Mouse (Mus musculus): Measurements from ENCODE around the gene Tpst1.

Tpst1 gene

GRCm38 (mm10) chr5:130052510-130052909 is 20.6 kb upstream of the Tpst1 start:
- 33% methylated on average over 5 of the region's 5 CpGs for WGBS

GRCm38 (mm10) chr5:130052955-130053354 is 20.2 kb upstream of the Tpst1 start:
- WGBS: 91% methylated on average over 6 of the region's 6 CpGs

DNA sequence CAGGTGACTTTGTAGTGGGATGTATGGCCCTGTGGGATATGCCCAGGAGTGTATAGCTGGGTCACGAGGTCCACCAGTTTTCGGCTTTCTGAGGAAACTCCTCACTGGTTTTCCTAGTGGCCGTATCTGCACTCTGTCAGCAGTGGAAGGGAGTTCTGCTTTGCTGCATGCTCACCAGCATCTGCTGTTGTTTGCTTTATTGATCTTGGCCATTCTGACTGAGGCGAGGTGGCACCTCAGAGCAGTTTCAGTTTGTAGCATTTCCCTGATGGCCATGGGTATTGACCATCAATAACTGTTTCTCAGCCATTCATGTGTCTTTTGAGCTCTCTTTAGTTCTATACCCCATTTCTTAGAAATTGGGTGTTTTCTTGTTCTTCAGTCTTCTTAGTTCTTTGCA is 17.4 kb upstream of the Tpst1 start:
- 94% methylated on average over 4 of the region's 4 CpGs for WGBS

- WGBS: 94% methylated on average over 2 of the region's 2 CpGs
Measured at GRCm38 (mm10) chr5:130056303-130056702, 16.8 kb upstream of the Tpst1 start.

- WGBS: 61% methylated on average over 12 of the region's 12 CpGs
Measured at GRCm38 (mm10) chr5:130059413-130060328, 13.5 kb upstream of the Tpst1 start.

- 93% methylated on average over 4 of the region's 4 CpGs for WGBS
Measured at GRCm38 (mm10) chr5:130060329-130060665, 12.8 kb upstream of the Tpst1 start.

GRCm38 (mm10) chr5:130062096-130062495 is 11.0 kb upstream of the Tpst1 start:
- WGBS: 65% methylated on average over 2 of the region's 2 CpGs

DNA sequence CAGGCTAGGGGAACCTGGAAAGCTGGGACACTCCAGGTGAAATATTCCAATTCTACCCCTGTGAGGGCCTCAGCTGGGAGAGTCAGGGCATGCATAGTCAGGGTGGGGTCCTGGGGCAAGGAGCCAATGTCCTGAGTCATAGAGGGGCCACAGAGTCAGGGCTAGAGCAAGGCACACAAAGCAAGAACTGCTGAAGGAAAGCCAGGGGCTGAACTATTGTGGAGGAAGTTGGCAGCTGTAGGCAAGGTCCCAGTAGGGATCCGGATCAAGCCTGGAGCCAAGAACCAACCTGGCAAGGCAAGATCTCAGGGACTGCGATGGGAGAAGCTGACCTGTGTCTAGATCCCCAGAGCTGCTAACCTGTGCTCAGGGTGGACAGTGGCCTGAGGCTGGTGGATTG is 9.4 kb upstream of the Tpst1 start:
- 64% methylated on average over 2 of the region's 2 CpGs for WGBS

DNA sequence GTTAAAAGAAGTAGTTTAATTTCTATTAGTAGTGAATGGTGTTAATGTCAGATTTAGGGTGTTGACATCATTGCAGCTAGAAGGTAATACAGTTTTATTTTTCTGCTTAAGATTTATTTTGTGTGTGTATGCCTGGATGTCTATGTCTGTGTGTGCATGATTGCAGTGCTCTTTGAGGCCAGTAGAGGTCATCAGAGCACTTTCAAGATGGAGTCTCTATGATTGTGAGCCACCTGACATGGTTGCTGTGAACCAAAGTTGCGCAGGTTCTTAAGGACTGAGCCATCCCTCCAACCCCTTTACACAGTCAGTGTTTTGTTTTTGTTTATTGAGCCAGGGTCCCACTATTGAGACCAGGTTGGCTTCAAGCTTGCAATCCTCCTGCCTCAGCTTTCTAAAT is 7.5 kb upstream of the Tpst1 start:
- WGBS: 96% methylated on average over 1 of the region's 1 CpGs

- WGBS: 79% methylated on average over 3 of the region's 3 CpGs
Measured at GRCm38 (mm10) chr5:130067841-130068264, 5.3 kb upstream of the Tpst1 start.

DNA sequence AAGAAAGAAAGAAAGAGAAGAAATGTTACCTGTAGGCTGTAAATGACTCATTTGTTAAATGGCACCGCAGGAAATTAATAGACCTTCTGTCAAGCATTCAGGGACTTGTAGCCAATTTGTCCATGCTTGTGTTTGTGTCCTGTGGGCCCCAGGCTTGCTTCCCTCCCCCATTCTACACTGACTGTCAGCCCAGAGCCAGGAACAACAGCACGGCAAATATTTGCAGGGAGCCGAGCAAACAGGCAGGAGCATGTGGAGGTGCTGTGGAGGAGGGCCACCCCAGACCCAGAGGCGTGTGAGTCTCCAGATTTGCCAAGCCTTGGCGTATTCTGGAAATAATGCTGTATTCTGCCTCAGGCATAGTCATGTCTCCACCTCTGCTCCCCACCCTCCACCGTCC is 1.4 kb downstream of the Tpst1 start:
- WGBS: 77% methylated on average over 6 of the region's 6 CpGs

GRCm38 (mm10) chr5:130076396-130076795 is 3.3 kb downstream of the Tpst1 start:
- WGBS: 72% methylated on average over 6 of the region's 6 CpGs

DNA sequence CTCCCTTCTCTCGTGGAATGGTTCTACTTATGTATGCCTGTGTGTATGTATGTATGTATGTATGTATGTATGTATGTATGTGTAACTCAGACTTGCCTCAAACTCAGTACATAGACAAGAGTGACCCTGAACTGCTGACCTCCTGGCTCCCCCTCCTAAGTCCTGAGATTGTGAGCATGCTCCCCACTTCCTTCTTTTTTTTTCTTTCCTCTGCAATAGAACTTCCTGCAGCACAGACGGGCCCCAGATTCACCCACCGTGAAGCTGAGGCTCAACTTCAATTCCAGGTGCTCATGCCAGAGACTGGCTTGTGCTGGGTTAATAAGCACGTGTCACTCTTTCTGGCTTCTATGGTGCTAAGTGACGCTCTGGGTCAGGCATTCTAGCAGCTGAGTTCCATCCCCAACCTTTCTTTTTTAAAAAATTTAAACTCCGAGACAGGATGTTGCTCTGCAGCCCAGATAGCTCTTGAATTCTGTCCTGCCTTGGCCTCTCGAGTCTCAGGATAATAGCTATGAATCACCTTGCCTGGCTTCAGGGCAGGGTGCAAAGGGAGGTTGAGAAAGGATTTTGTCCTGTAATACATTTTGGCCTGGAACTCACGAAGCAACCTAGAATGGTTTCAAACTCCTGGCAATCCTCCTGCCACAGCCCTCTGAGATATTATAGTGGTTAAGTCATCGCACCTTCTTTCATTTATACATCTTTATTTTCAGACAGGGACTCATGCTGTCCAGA is 5.1 kb downstream of the Tpst1 start:
- 68% methylated on average over 9 of the region's 9 CpGs for WGBS

DNA sequence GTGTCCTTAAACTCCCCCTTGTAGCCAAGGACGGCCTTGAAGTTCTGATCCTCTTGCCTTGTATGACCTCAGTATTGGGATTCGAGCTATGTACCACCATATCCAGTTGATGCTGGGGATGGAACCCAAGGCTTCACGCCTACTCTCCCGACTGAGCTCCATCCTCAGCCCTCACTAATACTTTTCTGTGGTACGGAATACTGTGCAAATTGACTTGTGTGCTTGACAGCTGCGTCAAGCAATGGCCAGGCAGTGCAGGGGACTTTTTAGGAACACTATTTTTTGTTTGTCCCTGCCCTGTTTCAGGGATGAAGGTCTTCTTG is 5.7 kb downstream of the Tpst1 start:
- 29% methylated on average over 6 of the region's 6 CpGs for WGBS

GRCm38 (mm10) chr5:130079202-130080050 is 6.3 kb downstream of the Tpst1 start:
- under 1% methylated on average over 84 of the region's 86 CpGs for WGBS

- 72% methylated on average over 16 of the region's 16 CpGs for WGBS
Measured at GRCm38 (mm10) chr5:130080051-130080681, 7.0 kb downstream of the Tpst1 start.

- 94% methylated on average over 8 of the region's 8 CpGs for WGBS
Measured at GRCm38 (mm10) chr5:130081181-130081881, 8.2 kb downstream of the Tpst1 start.

- 69% methylated on average over 4 of the region's 4 CpGs for WGBS
Measured at GRCm38 (mm10) chr5:130082431-130082830, 9.3 kb downstream of the Tpst1 start.

GRCm38 (mm10) chr5:130084271-130084670 is 11.1 kb downstream of the Tpst1 start:
- 47% methylated on average over 3 of the region's 3 CpGs for WGBS

- 41% methylated on average over 7 of the region's 7 CpGs for WGBS
Measured at GRCm38 (mm10) chr5:130088008-130088407, 14.9 kb downstream of the Tpst1 start.

DNA sequence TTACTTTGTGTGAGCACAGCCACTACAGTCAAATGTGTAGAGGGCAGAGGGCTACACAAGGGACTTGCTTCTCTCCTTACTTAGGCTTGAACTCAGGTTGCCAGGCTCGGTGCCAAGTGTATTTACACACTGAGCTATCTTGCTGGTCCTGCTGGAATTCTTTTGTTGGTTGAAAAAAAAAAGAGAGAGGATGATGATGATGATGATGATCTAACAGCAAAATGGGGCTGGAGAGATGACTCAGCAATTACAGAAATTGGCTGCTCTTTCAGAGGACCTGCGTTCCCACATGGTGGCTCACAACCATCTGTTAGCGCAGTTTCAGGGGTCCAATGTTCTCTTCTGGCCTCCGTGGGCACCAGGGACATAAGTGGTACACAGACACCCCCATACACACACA is 15.5 kb downstream of the Tpst1 start:
- WGBS: 57% methylated on average over 4 of the region's 4 CpGs

All from cerebral cortex, adult 2 months (tissue).